In genomic region chr10:79745898-79746773, GRCm38 (mm10) we compare ENCODE assay signal across 8 mouse cellular contexts. TPM values are rescaled to one million over a fixed set of nuclear protein-coding genes. Genes with fewer than 3 reads are reported as not detected.
DNase-seq lines count a peak whose midpoint lies in the region; ATAC-seq and TF ChIP-seq lines count a peak whose summit lies in the region.

TSS of gene Polrmt (minus strand) at chr10:79746581.

- intact Hi-C loops in heart, postnatal 25 days (cut with DNase I): no loop called here

- H3K9ac ChIP-seq in ES-E14 (ENCODE audit: insufficient read depth, low read depth, low read length, poor library complexity, severe bottlenecking): peak within 1 kb of the TSS; percentile 91
- peak within 1 kb of the TSS; percentile 56 for H3K9ac ChIP-seq in forebrain, embryonic 15.5 days (replicated peaks)

- 3% methylated on average over 38 of the region's 38 CpGs for WGBS in forebrain, embryonic 15.5 days
- 2% methylated on average over 38 of the region's 38 CpGs for WGBS in lung, adult 2 months

- DNase-seq in ES-E14 (ENCODE audit: low read depth, low spot score): peak; percentile 95
- peak; percentile 98 for DNase-seq in cerebellum, adult 11-12 months
- peak; percentile 93 for DNase-seq in heart, postnatal 25 days (ENCODE audit: low spot score)
- peak; percentile 94 to 98 for DNase-seq in layer of hippocampus, adult 18-20 months (ENCODE audit: low spot score in 2 of 2)
- DNase-seq in lung, adult 2 months: peak; percentile 87
- DNase-seq in thymus, adult 18-20 months: peak; percentile 94 to 97

- peaks cover 4% of the 10 kb centered on the region; the same call in 1 of the 2 replicates for H3K9me3 ChIP-seq in ES-E14 (ENCODE audit: control insufficient read depth, insufficient read depth, low read depth, low read length)
- H3K9me3 ChIP-seq in forebrain, embryonic 15.5 days: no peaks in the 10 kb centered on the region

- H3K4me3 ChIP-seq in ES-E14 (ENCODE audit: insufficient read depth in 1 of 2, low read depth in 1 of 2, low read length in 2 of 2, poor library complexity in 1 of 2, severe bottlenecking in 1 of 2): peak within 1 kb of the TSS; percentile 79 to 89
- peak within 1 kb of the TSS; percentile 57 for H3K4me3 ChIP-seq in forebrain, embryonic 15.5 days
- peak within 1 kb of the TSS; percentile 85 for H3K4me3 ChIP-seq in lung, adult 2 months (replicated peaks; ENCODE audit: extremely low read depth, low read depth, low read length)

- H3K36me3 ChIP-seq in ES-E14 (ENCODE audit: control insufficient read depth, insufficient read depth, low read length, poor library complexity, severe bottlenecking): peaks cover 23% of the 10 kb centered on the region
- peaks cover 28% of the 10 kb centered on the region for H3K36me3 ChIP-seq in forebrain, embryonic 15.5 days

- TF ChIP-seq CTCF in lung, adult 2 months (IDR thresholded peaks at IDR 0.05; ENCODE audit: insufficient read depth, low read length): no peak

- in situ Hi-C loops in ES-E14 (cut with MboI; ENCODE audit: low sequenced_read_pairs in 2 of 2, unreplicated experiment in 2 of 2): no loop called here

- H3K27ac ChIP-seq in ES-E14 (ENCODE audit: insufficient read depth, low read depth, low read length, poor library complexity, severe bottlenecking): no peak within 1 kb of the TSS
- H3K27ac ChIP-seq in forebrain, embryonic 15.5 days (replicated peaks): peak within 1 kb of the TSS; percentile 47; the same call in 1 of the 2 replicates

- peak within 1 kb of the TSS; percentile 58 for H3K4me2 ChIP-seq in forebrain, embryonic 15.5 days (replicated peaks)

- peak; percentile 98 for ATAC-seq in forebrain, embryonic 15.5 days (replicated peaks)
- ATAC-seq in neutrophil, adult 5-6 weeks (ENCODE audit: extremely low read depth, insufficient number of reproducible peaks, low FRiP score, poor library complexity, severe bottlenecking): peak; percentile 96

- peak; percentile 61; the same call in 1 of the 2 replicates for TF ChIP-seq POLR2A in lung, adult 2 months (IDR thresholded peaks at IDR 0.05; ENCODE audit: borderline replicate concordance, extremely low read depth, low read depth, low read length)

- no peaks in the 10 kb centered on the region for H3K27me3 ChIP-seq in forebrain, embryonic 15.5 days

- H3K4me1 ChIP-seq in ES-E14 (ENCODE audit: control insufficient read depth in 2 of 2, insufficient read depth in 2 of 2, low read length in 2 of 2, poor library complexity in 1 of 2): peaks cover 0 to 3% of the 10 kb centered on the region in 2 experiments; a peak in 2 of 4 replicates
- peaks cover 12% of the 10 kb centered on the region for H3K4me1 ChIP-seq in forebrain, embryonic 15.5 days
- H3K4me1 ChIP-seq in lung, adult 2 months (ENCODE audit: control insufficient read depth, insufficient read depth, low read length): peaks cover 8% of the 10 kb centered on the region

TF ChIP-seq in ES-E14, 5 proteins besides CTCF, POLR2A, EP300 and RAD21:
- TF ChIP-seq ZNF384 (IDR thresholded peaks at IDR 0.05; ENCODE audit: low read depth, low read length) (peak; percentile 96), CHD2 (IDR thresholded peaks at IDR 0.05; ENCODE audit: low read depth, low read length) (no peak), HCFC1 (IDR thresholded peaks at IDR 0.05; ENCODE audit: borderline replicate concordance, insufficient read depth, low read length) (peak; percentile 99)

RNA-seq across cellular contexts. Expression of gene Polrmt, which starts in this region (rescaled TPM):
- 109 and 159 TPM in 2 replicates for total RNA-seq in ES-E14 (2012; rRNA removed)
- polyA plus RNA-seq in forebrain, embryonic 15.5 days (2015; fragmentation: Nextera tagmentation; extraction: Ambion mirVana): 43.7 and 44.0 TPM in 2 replicates
- total RNA-seq in heart, postnatal 25 days (2021): 10 to 100 TPM; 37.0 to 38.6 TPM
- 10 to 100 TPM; 42.4 to 51.3 TPM for total RNA-seq in layer of hippocampus, adult 18-20 months (2021)
- 42.0 and 46.2 TPM in 2 replicates for polyA plus RNA-seq in lung, adult 2 months (2012; rRNA removed)
- 21.9 and 24.6 TPM in 2 replicates for total RNA-seq in neutrophil, adult 5-6 weeks (2017)
